Mouse (Mus musculus) c-Kit-positive CD71-positive TER-119-negative erythroid progenitor cells, embryonic 14.5 days (primary cell): ENCODE data around the gene Gm20388.
"Not testable (repeated sequence)": the region's sequence is repeated elsewhere in the genome, so short reads cannot be mapped to it uniquely, and the experiment has no call there.

ENCODE experiments used
- DNase-seq: peaks from one replicate; pipeline ENCODE4 v3.0.0-alpha.2; 2013; ENCODE audit warnings: low read depth

The Gm20388 gene

GRCm38 (mm10) chr8:123442351-123442750 is 3531.7 kb downstream of the Gm20388 start:
- DNase-seq, result no peak

GRCm38 (mm10) chr8:123442871-123443575 is 3532.4 kb downstream of the Gm20388 start:
- DNase-seq, result peak; percentile 86

DNA sequence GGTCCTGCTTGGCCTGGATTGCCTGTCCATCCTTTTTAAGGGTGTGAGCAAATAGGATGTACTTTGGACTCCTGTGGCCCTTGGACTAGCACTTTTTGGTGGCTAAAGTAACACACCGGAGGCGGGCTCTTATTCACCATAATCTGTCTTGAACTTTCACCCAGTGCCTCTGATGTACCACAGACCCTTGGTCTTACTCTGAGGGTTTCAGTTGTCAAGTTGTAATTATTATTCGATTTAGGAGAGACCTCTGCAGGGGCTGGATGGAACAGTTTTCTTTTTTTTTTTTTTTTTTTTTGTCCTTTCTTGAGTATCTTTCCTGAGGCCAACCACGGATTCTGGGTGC is 3532.9 kb downstream of the Gm20388 start:
- no peak for DNase-seq

GRCm38 (mm10) chr8:123444131-123444530 is 3533.5 kb downstream of the Gm20388 start:
- DNase-seq, result no peak

- DNase-seq, result no peak
These were observed 3535.3 kb downstream of the Gm20388 start for GRCm38 (mm10) chr8:123445981-123446380.

GRCm38 (mm10) chr8:123446799-123447198 is 3536.2 kb downstream of the Gm20388 start:
- DNase-seq, result no peak

DNA sequence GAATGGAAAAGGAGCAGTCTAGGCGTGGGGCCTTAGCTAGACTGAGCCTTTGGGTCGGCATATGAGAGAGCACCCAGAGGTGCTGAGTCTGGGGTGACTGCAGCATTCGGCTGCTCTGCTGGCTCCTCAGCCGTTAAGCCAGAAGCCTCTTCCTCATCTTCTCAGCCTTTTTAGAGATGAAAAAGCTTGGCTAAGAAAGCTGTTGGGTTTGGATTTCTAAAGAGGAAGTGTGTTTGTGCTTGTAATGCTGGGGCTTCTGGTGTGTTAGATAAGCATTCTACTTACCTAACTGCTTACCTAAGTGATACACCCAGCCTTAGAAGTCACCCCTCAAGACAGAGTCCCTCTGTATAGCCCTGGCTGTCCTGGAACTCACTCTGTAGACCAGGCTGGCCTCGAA is 3540.1 kb downstream of the Gm20388 start:
- DNase-seq, result no peak

DNA sequence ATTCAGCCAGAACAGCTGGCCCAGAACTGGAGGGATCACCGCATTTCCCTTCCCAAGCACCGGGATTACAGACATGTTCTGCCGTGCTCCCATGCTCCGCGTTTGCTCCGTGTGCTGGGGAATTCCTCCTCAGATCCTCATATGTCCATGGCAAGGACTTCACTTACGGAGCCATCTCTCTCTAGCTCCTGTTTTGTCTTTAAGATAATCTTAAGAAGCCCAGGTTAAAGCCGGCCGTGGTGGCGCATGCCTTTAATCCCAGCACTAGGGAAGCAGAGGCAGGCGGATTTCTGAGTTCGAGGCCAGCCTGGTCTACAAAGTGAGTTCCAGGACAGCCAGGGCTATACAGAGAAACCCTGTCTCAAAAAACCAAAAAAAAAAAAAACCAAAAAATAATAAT is 3541.1 kb downstream of the Gm20388 start:
- not testable (repeated sequence) for DNase-seq

GRCm38 (mm10) chr8:123452149-123452548 is 3541.5 kb downstream of the Gm20388 start:
- DNase-seq, result no peak

GRCm38 (mm10) chr8:123453291-123453690 is 3542.7 kb downstream of the Gm20388 start:
- DNase-seq, result no peak

DNA sequence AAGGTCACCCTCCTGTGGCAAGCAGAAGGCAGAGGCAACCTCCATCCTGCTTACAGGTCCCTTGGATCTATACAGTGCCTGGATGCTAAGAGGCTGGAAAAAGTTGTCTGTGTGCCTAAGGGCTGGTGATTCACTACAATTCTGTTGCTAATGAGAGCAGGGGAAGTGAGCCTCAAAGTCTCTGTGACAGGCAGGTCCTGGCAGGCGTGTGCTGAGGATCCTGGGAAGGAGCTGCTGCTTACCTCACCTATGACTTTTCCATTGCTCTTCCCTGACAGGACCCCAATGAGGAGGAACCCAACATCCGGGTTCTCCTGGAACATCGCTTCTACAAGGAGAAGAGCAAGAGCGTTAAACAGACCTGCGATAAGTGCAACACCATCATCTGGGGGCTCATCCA is 3543.3 kb downstream of the Gm20388 start:
- DNase-seq, result no peak

- no peak for DNase-seq
These were observed 3543.9 kb downstream of the Gm20388 start for GRCm38 (mm10) chr8:123454559-123454958.

GRCm38 (mm10) chr8:123463651-123464050 is 3553.0 kb downstream of the Gm20388 start:
- no peak for DNase-seq

DNA sequence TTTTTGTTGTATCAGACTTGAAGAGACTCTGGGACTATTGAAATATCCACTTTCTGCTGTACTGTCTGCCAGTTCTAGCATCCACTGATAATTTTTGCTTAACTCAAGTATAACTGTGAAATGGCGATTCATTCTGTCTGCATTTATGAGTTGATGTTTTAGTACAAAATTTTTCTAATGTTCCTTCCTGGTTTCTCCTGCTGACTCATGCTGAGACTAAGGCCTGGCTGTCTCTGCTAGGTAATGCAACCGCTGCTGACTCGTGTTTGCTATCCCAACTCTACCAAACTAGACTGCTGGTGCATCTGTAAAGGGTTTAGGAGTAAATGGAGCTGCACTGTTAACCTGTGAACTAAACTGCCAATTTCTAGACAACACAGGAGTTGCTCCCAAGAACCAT is 3556.8 kb downstream of the Gm20388 start:
- no peak for DNase-seq

DNA sequence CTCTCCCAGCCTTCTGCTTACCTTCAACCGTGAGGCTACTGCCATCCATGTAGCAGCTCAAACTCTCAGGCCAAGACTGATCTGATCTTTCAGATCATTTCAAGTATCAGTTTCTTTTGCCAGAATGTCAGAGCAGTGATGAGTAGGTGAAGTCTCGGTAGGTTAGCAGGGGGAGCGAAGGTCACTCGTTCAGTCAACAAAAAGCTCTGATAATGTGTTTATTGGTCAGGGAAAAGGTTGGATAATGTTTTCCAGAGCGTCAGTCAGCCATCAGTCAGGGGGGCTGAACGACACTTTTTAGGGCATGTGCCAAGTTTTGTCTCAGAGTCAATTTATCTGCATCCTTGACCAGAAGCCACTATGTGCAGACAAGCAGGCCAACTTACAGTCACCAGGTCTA is 3562.3 kb downstream of the Gm20388 start:
- not testable (repeated sequence) for DNase-seq

- DNase-seq, result not testable (repeated sequence)
These were observed 3563.9 kb downstream of the Gm20388 start for GRCm38 (mm10) chr8:123474549-123474948.

DNA sequence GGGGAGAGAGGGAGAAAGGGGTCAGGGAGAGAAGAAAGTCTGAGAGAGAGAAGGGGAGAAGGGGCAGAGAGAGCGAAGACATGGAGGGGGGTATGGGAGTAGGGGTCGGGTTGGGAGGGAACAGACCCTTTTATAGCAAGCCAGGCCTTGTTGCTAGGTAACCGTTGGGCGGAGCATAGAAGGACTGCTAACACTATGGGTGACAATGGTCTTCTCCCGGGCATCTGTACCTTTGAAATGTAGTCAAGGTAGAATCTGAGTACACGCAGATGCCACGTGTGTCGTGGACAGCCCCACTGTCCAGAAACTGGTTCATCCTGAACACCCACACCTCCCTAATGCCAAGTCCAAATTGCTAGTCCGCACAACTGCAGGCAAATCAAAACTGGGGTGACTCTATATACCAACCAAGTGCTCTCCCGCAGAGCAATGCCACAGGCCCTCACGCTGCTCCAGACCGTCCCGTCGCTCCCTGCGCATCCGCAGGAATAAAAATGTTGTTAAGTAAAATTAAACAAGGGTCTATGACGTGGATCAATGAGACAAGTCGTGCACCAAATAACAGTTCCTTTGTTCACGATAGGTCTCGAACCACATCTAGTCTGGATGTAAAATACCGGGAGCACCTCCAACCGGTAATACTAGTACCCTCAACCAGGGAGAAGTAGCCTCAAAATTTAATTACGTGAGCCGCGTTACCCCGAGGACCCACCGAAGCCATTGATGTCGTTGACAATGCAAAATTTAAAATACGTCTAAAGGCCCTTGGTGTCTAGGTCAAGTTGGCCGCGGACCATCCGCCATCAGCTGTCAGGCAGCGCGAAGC is 3566.5 kb downstream of the Gm20388 start:
- no peak for DNase-seq

- peak; percentile 74 for DNase-seq
These were observed 3567.2 kb downstream of the Gm20388 start, which contains the start of gene Afg3l1 for GRCm38 (mm10) chr8:123477737-123478258. TSS of gene Afg3l1 (plus strand) at chr8:123477903.

DNA sequence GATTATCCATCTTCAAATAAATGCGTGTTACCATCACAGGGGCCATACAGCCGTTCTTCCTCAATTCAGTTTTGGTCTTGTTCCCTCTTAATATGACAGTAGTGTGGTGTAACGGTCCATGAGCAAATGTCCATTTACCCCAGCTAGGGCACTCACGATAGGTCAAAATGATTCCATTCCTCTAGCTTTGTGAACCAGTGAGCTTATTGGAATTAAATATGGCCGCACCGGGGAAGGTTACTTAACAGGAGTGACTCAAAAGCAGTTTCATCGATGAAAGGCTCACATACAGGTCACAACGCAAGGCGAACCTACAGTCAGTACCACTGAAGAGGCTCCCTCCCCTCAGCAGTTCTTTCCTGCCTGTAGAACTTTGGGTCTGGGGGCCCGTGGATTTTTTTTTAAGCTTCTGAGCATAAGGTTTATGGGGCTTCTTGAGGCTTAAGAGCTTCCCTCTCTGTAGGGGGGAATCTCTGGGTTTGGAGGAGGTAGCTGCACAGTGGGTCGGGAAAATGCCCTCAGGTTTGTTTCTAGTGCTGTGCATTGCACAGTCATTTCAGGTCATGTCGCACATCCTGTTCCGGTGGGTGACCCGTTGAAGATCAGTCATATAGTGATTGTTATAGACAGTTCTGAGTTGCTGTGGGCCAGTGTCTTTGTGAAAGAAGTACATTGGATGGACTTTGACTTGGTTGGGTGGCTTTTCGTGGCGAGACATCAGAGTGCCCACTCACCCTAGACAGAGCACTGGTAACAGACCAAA is 3568.0 kb downstream of the Gm20388 start:
- peak; percentile 45 for DNase-seq

- no peak for DNase-seq
These were observed 3572.0 kb downstream of the Gm20388 start for GRCm38 (mm10) chr8:123482627-123483026.

DNA sequence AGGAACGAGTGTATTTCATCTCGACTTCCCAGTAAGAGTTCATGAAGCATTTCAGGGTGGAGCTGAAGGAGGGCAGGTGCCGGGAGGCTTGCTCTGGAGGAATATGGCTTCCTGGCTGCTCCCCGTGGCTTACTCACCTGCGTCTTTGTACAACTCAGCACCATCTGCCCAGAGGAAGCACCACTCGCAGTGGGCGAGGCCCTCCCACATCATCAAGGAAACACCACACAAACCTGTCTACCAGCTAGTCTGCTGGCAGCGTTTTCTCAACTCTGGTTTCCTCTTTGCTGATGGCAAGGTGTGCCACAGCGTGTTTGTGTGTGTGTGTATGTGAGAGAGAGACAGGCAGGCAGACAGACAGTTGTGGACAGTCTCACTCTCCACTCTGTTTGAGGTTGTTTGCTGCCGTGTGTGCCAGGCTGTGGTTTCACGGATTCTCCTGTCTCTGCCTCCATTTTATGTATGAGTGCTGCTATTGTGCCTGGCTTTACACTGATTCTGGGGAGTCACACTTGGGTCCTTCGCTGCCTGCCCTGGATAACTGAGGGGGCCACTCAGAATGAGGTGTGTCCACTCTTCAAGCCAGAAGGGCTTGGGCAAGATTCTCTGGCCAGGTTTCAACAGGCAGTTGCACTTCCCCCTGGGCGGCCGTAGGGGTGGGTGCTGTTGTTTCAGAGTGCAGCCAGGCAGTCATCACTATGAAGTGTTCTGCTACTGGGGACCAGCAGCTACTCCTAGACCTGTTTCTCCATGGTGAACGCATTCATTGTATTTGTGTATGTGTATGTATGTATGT is 3580.8 kb downstream of the Gm20388 start:
- no peak for DNase-seq

GRCm38 (mm10) chr8:123492898-123493297 is 3582.3 kb downstream of the Gm20388 start:
- no peak for DNase-seq
